Mouse (Mus musculus) heart, postnatal 25 days (tissue): ENCODE results near the gene Pigc. TPM values are rescaled to one million over a fixed set of nuclear protein-coding genes. Genes with fewer than 3 reads are reported as not detected.

Source experiments
- DNase-seq: peaks from one replicate; pipeline ENCODE4 v3.0.0; 2022; ENCODE audit warnings: low spot score
- intact Hi-C: fragments of 180-260 bp; cut with DNase I; formaldehyde crosslinking; loops from one replicate; pipeline ENCODE4 v1.15.1; 2025
- total RNA-seq, 2 experiments: library from RNA; stranded (reverse); gene quantifications; 2 replicates each; pipeline ENCODE4 v1.2.3; 2021

Pigc gene
- total RNA-seq, 2 experiments from 2014 or later, result 16.5 to 16.9 TPM

- peak; percentile 40 for DNase-seq
- intact Hi-C loops, result no loop called here
Measured at GRCm38 (mm10) chr1:162004821-162005770, 36.1 kb downstream of the Pigc start.

GRCm38 (mm10) chr1:162006109-162006508 is 37.1 kb downstream of the Pigc start:
- intact Hi-C loops, result no loop called here
- no peak for DNase-seq

GRCm38 (mm10) chr1:162008208-162008607 is 39.2 kb downstream of the Pigc start:
- no peak for DNase-seq
- intact Hi-C loops, result no loop called here

GRCm38 (mm10) chr1:162008631-162009067 is 39.7 kb downstream of the Pigc start:
- DNase-seq, result no peak
- intact Hi-C loops, result no loop called here

- DNase-seq, result no peak
- intact Hi-C loops, result no loop called here
Measured at GRCm38 (mm10) chr1:162009086-162009485, 40.1 kb downstream of the Pigc start.

- intact Hi-C loops, result no loop called here
Measured at GRCm38 (mm10) chr1:162011523-162012245, 42.7 kb downstream of the Pigc start.

GRCm38 (mm10) chr1:162013561-162013960 is 44.6 kb downstream of the Pigc start:
- DNase-seq, result no peak
- intact Hi-C loops, result no loop called here

More at GRCm38 (mm10) chr1:162011523-162012245, 42.7 kb downstream of the Pigc start:
- DNase-seq, result no peak

GRCm38 (mm10) chr1:162015247-162015862 is 46.4 kb downstream of the Pigc start:
- no peak for DNase-seq
- intact Hi-C loops, result no loop called here

GRCm38 (mm10) chr1:162016982-162017381 is 48.0 kb downstream of the Pigc start:
- intact Hi-C loops, result no loop called here

GRCm38 (mm10) chr1:162017975-162018600 is 49.1 kb downstream of the Pigc start:
- intact Hi-C loops, result no loop called here
- DNase-seq, result no peak

More at GRCm38 (mm10) chr1:162016982-162017381, 48.0 kb downstream of the Pigc start:
- DNase-seq, result no peak

GRCm38 (mm10) chr1:162018601-162018977 is 49.6 kb downstream of the Pigc start:
- no peak for DNase-seq
- intact Hi-C loops, result no loop called here

GRCm38 (mm10) chr1:162020303-162020731 is 51.3 kb downstream of the Pigc start:
- no peak for DNase-seq
- intact Hi-C loops, result no loop called here

GRCm38 (mm10) chr1:162020766-162021165 is 51.8 kb downstream of the Pigc start:
- intact Hi-C loops, result no loop called here
- DNase-seq, result no peak

Other genes with a start within 250 kb of the Pigc start
- not detected for gene Fasl, start 180.7 kb upstream of the Pigc start, total RNA-seq
- 10 to 100 TPM; 12.6 to 13.7 TPM for gene Suco, start 92.5 kb upstream of the Pigc start, total RNA-seq
- gene 4930558K02Rik, start 10.4 kb downstream of the Pigc start, total RNA-seq, result not detected